Mouse (Mus musculus) frontal cortex, postnatal 25 days (tissue): ENCODE data around the gene Aqp1.

Experiments
- DNase-seq, 2 experiments: peaks; one replicate each; pipeline ENCODE4 v3.0.0; 2022; ENCODE audit warnings: low spot score in 2 of 2

Aqp1 gene

DNA sequence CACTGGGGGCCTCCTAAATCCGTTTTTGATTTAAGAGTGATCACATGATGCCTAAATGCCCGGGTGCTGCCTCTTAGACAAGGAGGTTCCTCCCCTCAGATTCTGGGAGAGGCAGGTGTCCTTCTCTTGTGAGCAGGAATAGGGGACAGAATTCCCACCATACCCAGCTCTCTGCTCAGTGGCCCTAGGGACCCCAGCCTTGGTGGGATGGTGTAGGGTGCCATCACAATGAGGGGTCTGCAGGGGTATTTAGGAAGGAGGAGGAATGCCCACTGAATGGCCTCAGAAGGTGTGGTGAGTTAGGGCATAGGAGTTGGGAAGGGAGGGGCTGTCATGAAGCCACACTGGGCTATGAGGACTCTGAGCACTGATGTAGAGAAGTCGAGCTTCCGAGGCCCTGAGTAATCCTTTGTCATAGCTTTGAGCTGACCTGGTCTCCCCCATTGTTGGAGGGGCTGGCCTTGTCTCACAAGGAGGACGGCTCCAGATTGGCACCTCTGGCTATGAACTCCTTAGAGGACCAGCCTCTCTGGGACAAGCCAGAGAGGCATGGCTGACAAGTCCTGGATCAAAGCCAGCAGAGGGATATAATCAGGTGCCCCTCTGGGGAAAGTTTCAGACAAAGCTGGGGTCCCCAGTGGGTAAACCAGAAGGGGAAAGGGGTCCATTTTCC, 4.0 kb upstream of the Aqp1 start:
- DNase-seq = no peak

DNA sequence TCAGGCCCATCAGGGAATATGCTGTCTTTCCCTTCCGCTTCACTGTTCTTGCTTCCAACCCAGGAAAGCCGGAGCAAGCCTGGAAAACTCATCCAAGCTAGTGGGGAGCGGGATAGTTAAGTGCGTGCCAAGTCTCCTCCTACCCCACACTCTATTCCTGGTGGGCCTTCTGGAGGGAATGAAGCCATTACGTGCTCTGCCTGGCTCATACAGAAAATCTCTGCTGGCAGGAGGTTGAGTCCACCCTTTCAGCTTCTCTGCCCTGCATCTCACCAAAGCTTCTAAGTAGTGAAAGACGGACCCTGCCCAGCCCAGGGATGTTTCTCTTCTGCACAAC, 3.5 kb upstream of the Aqp1 start:
- no peak for DNase-seq

DNA sequence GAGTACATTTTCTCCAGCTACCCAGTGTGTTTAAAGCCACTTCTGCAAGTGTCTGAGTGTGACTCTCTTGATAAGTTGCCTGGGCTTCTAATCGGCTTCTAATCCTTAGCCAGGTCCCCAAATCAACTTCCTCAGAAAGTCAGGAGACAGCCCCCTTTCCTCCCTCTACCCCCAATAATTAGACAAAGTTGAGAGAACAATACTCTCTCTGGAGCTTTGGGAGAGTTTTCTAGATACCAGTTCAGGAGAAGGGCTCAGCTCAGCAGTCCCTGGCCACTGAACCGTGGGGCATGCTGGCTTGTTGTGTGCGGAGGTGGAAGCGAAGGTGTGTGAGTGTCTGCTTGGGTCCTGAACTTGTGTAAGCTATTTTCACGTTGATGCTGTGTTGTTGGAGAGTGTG, 1.0 kb downstream of the Aqp1 start:
- no peak for DNase-seq

DNA sequence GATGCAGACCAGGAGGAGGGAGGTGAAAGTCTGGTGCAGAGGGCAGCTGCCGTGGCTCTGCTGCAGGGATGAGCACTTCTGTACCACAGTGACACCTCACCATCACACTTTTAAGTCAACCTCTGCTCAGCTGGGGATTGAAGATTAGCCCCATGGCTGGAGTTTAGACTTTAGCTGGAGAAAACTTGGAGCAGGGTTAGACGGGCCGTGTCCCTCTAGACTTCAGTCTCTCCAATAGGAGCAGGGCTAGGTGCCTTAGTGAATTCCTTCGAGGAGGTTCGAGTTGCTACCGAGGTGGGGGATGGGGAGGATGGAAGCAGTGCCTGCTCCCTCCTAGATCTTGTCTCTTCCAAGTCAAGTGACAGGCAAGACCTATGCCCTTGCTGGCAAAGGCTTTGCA, 1.8 kb downstream of the Aqp1 start:
- no peak for DNase-seq

DNA sequence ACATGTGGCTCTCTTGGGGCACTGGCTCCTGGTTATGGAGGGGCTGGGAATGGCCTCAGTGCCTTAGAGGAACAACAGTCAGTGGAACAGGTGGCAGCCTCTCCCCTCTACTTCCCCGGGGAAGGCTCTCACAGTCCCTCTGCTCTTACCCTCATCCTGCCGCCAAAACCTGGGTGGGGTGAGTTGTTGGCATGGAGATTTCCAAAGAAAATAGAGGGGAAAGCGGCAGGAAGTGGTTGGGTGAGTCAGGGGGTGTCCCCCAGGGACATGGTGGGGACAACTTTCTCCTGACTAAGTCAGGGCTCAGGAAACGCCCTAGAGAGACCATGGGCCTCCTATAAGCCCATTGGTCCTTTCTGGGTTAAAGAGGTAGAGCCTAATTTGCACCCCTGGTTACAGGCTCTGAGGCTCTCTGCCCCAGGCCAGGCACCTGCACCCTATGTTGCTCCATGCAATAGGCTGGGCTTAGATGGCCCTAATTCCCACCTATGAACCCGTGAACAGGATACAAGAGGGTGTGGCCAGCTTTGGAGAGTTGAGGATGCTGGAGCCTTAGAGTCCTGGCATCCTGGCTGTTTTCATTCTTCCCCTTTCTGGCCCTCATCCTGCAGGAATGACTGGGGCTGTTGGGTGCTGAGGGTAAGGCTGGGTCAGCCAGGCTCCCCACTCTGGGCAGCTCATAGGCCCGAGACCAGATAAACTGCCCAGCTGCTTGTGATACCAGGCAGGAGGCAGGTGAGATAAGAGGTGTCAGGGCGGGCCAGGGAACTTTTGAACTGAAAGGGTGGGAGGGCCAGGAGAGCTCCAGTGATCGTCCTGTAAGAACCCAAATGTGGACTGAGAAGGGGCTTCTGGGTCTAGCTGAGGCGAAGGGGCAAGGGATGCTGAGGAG, 2.9 kb downstream of the Aqp1 start:
- DNase-seq = no peak

DNA sequence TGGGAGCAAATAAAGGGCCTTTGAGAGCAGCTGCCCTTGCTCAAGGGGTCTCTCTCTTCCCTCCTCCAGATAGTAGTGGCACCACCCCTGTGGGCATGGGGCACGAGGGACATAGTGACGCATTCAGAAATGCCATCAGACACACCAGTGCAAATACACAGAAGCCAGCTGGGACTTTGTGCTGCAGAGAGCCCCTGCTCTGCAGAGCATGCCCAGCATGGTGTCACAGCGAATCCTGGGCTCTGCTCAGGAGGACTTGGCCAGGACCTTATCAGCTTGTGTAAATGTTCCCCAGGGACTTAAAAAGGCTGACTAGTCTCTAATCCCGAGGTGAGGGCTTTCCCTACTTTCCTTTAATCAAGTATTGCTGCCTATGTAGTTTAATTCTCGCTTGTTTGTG, 5.5 kb downstream of the Aqp1 start:
- DNase-seq = no peak

DNA sequence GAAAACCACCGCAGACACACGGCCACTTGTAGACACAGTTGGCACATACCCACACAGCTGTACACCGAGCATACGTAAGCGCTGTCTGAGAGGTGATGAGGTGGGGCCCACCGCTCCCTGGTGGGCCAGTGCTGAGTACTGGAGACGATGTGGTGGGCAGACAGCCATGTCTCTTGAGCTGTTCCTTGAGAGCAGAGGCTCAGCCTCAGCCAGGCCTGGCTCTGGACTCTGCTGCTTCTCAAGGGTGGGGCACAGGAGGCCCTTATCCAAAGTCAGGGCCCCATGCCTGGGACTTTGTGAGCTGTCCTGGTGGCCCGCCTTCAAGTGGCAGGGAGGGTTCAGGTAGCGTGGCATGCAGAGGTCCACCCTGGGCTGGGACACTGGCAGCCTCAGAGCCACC, 6.1 kb downstream of the Aqp1 start:
- DNase-seq = no peak

DNA sequence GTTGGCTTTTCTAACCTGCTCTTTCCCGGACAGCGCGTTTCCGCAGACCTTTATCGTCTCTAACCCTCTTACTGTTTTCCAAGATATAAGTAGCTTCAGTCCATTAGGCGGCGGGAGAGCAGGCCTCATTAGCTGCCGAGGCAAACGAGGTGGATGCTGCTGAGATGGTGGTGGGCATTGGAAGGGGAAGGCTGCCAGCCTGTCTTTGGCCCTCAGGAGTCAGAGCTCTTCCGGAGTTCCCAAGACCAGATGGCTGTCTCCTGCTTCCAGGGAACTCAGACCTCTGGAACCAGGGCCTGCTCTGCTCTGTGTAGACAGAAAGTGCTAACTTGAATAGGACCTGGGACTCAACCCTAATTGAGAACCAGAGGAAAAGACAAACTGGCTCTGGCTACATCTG, 7.2 kb downstream of the Aqp1 start:
- no peak for DNase-seq

DNA sequence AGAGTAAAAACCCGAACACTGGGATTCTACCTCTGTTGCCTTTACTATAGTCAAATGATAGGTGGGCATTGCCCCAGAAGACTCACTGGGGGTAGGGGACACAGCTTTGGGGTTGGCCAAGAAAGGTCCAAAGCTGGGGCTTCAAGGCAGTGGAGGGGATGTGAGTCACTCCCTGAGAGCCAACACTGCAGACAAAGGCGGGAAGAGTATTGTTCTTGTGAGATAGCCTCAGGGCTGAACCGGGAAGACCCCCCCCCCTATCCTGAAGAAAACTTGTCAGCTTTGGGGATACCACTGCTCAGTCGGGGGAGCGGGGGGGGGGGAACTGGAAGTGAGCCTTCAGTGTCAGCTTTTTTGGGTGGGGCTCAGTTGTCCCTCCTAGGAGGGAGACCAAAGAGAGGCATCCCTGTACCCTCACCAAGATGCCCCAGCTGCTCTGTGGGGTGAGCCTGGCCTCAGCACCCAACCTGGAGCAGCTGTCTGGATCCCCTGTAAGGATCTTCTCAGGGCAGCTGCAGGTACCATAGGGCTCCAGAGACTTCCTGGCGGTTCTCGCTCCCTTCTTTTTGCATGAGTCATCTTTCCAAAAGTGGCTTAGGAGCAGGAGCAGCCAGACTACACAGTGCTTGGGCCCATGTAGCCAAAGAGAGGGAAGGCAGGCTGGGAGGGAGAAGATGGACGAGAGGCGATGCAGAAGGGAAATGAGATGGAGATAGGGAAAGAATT, 8.2 kb downstream of the Aqp1 start:
- DNase-seq = no peak

DNA sequence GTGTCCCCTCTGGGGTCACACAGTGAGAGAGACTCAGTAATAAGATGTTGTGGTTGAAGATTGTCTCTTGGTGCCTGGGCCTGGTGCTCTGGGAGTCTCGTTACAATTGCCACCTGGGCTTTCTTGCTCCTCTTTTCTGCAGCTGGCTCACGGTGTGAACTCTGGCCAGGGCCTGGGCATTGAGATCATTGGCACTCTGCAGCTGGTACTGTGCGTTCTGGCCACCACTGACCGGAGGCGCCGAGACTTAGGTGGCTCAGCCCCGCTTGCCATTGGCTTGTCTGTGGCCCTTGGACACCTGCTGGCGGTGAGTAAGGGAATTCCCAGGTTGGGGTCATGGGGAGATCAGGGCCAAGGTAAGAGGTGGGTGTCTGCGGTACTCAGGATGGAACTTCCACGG, 9.0 kb downstream of the Aqp1 start:
- no peak for DNase-seq

DNA sequence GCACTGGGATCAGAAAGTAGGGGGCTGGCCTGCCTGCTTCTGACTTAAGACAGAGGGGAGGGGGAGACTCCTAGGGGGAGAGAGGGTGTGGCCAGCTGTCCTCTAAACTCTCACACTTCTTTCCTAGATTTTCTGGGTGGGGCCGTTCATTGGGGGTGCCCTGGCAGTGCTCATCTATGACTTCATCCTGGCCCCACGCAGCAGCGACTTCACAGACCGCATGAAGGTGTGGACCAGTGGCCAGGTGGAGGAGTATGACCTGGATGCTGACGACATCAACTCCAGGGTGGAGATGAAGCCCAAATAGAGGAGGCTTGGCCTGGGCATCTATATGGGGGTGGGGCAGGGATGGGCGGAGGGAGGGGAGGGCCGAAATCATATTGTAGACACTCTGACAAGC, 10.3 kb downstream of the Aqp1 start:
- no peak for DNase-seq

DNA sequence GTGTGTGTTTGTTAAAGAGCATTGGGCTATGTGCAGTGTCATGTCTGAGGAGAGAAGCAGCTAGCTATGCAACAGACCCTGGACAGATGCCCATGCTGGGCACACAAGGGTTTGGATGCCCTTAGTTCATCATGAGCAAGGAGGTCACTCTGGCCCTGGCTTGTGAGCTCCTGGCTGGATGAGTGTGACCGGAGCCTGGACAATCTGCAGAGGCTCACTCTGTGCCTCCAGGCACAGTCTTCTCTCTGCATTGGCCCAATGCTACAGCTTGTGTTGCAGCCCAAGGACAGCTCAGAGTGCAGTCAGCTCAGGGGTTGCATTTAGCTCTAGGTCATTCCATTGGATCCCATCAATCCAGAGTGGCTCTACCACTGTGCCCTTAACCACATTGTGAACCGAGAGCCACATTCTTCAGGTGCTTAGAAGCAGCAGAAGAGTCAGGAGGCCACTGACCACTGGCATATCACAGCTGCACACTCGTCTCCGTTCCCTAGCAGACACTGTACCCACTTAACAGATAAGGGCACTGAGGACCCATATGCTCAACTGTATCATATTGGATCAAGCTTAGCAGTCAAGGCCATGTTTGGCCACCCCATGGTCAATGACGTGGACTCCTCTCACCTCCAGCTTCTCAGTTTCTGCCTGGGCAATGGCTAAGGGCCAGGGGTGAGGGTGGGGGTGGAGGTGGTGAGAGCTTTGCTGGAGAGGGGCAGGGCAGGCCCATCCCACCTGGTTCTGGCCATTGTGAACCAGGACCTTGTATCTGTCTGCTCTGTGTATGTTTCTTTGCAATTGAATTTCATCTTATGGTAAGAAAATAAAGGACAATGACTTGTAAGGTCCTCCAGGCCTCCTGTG, 11.7 kb downstream of the Aqp1 start:
- no peak for DNase-seq

DNA sequence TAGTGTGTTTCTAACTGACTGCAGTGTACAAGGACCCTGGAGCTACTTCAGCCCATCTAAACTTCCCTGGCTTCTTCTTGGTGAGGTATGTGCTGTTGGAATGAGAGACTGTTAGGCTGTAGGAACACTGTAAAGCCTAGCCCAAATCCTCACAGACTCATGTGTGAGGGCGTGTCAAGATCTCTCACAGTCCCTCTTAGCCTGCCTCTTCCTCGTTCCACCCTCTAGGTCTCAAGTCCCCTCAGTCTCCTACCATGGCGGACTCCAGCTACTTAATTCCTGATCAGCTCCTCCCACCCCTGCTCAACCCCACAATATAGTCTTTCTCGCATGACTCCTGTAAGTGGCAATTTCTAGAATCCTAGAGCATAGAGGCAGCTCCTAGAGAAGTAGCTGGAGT, 13.0 kb downstream of the Aqp1 start:
- DNase-seq = no peak

DNA sequence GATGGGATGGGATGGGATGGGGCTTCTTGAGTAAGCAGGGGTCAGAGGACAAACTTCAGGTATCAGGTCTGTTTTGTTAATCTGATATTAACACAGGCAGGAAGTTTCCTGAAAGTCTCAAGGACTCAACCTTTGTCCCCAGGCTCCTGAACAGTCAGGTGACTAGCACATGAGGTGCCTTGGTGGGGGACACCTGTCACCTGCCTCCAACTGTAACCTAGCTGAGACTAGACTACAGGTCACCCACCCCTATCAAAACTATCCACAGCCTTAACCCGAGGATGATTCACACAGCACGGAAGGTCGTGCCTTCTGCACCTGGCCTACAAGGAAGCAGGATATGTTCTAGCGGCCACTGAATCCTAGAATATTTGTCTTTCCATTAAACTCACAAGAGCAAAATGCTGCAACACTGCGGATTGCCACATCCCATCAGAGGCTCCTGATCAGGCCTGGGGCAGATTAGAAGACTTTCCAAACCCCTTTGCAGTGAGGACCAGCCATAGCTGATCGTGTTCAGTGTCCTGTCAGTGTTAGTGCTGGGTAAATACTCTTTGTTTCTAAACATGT, 14.2 kb downstream of the Aqp1 start:
- no peak for DNase-seq

DNA sequence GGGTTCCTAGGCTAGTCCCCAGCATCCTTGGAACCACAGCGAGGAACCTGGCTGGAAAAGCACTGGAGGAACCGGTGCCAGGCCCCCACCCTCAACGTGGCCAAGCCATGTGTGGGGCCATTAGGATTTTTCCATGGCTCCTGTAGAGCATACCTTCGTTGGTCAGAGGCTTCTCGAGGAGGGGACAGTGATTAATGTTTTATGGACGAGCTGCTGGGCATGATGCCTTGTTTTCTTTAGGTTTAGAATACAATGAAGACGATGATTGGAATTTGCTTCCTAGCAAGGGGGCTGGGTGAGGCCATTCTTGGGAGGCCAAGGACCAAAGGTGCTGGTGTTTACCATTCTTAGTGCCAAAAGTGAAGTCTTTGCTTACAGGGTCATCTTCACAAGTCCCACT, 15.5 kb downstream of the Aqp1 start:
- DNase-seq = no peak

DNA sequence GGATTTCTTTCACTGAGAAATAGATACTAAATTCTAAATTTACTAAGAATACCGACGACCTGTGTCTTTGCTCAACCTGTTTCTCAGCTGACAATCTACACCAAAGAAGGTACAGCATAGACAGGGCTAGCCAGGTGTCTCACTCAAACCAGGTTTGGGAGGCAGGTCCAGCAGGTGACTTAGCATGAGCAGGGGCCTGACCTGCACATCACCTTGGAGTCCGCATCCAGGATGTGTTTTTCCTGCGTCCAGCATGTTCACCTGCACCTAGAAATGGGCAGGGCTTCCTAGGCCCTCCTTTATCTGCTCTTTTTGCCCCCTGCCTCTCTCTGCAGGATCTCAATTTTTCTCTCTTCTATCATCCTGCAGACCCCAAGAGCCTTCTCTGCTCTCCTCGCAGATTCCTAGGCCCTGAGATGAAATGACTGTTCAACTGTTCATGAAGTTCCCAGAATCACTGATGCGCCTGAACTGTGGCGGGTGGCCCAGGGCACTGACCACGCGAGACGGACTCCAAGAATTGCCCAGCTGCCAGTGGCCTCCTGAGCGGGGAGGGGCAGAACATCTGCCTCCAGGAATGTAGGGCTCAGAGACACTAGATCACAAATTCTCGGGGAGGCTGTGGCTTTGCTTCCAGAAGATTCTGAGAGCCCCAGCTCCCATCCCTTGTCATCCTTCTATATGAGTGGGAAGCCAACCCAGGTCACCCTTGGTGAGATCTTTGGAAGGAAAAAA, 17.6 kb downstream of the Aqp1 start:
- DNase-seq = no peak

DNA sequence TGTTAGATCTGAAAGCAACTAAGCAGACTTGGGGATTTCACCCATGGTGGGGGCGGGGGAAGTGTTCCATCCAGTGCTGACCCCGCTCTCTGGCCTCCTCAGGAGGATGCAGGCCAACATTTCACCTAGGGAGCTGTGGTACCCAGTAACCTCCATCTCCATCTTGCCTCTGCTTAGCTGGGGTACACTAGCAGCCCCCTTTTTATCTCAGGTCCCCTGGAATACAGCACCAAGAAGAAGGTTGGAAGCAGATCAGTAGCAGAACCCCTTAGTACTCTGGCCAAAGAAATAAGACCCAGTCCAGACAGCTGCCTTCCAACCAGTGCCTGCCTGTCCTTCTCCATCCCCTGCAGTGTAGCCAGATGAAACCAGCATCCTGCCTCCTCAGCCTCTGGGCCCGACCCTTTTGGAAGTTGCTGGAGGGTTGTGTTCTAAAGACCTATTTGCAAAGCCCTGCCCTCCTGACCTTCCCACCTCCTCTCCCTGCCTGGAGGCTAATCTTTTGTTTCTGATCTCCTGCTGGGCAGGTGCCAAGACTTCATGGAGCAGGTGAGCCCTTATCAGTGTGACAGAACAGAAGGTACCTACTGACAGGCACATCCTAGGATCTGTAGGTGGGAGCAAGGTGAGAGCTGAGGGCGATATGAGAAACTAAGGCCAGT, 18.4 kb downstream of the Aqp1 start:
- DNase-seq = no peak

DNA sequence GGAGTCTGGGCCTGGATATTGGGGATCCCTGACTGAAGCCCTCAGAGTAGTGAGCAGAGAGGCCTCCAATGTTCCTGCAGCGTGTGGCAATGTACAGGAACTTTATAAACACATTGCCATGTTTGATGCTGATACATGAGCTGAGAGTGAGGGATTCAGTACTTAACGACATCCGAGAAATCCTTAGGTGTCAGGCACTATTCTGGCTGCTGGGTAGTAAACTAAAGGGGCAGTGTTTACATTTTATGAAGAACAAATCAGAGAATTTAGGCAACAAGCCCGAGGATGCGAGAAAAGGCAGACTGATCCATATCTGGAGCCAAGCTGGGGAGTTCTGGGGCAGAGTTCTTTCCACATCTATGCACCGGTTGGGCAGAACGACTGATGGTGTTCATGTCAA, 19.3 kb downstream of the Aqp1 start:
- no peak for DNase-seq

DNA sequence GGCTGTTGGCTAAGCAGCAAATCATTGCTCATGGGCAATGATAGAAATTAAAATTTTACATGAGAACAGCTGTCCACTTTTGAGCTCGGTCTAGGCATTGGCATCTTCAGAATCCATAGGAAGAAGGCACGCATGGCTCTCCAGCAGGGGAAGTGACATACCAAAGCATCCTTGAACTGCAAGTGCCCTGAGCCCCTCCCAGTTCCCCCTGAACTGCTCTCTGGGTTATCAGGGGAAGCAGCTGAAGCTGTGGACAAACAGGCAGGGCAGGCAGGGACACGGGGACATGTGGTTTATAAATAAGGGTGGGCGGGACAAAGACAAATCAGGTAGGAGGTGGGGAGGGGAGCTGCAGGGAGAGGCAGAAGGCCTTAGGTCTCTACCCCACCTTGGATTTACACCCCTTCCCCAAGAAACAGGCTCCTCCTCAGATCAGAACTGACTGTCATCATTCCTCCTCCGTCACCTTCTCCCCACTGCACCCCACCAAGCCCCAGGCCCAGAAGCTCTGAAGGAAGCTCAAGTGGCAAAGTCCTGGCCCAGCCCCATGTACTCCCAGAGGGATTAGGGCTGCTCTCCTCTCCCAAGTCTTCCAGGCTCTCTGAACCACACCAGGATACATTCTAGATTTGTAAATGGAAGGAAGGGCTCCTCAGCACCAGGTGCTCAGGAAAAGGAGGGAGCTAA, 19.9 kb downstream of the Aqp1 start:
- DNase-seq = no peak
